Mouse (Mus musculus) right cerebral cortex, postnatal 25 days (tissue): ENCODE data around the gene Tmx1.

Source experiments
- DNase-seq: peaks from one replicate; pipeline ENCODE4 v3.0.0; 2022

The Tmx1 gene

DNA sequence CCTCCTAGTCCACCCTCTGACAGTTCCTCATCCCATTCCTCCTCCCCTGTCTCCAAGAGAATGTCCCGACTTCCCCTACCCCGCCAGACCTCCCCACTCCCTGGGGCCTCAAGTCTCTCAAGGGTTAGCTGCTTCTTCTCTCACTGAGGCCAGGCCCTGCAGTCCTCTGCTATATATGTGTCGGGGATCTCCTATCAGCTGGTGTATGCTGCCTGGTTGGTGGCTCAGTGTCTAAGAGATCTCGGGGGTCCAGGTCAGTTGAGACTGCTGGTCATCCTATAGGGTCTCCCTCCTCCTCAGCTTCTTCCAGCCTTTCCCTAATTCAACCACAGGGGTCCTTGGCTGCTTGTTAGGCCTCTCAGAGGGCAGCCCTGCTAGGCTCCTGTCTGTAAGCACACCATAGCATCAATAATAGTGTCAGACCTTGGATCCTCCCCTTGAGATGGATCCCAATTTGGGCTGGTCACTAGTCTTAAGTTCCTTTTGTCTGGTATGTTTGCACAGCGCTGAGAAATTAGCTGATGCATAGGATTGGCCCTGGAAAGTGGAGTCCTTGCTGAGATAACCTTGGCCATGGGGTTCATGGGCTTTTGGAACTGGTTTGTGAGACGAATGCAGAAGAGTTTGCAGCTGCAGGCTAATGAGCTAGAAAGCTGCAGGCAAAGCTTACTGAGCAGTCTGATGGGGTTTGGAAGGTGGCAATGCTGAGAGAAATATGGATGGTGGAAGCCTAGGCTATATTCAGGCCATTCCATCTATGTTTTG, 34.0 kb downstream of the Tmx1 start:
- no peak for DNase-seq

DNA sequence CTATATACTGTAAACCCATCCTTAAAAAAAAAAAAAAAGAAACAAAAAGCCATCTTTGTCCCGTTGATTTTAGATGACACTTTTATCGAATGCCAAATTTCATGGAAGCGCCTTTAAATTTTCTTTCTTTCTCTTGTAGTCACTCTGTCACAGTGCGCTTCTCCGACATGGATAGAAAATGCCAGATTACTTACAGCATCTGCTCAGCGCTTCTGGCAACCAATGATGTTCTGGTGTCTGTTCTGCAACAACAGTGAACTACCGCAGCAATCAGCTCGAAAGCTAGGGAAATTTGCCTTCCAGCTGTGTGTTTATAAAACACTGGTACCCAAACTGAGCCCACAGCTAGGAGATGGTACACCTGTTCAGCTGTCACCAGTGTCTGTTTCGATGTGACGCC, 39.5 kb downstream of the Tmx1 start:
- DNase-seq, result no peak

DNA sequence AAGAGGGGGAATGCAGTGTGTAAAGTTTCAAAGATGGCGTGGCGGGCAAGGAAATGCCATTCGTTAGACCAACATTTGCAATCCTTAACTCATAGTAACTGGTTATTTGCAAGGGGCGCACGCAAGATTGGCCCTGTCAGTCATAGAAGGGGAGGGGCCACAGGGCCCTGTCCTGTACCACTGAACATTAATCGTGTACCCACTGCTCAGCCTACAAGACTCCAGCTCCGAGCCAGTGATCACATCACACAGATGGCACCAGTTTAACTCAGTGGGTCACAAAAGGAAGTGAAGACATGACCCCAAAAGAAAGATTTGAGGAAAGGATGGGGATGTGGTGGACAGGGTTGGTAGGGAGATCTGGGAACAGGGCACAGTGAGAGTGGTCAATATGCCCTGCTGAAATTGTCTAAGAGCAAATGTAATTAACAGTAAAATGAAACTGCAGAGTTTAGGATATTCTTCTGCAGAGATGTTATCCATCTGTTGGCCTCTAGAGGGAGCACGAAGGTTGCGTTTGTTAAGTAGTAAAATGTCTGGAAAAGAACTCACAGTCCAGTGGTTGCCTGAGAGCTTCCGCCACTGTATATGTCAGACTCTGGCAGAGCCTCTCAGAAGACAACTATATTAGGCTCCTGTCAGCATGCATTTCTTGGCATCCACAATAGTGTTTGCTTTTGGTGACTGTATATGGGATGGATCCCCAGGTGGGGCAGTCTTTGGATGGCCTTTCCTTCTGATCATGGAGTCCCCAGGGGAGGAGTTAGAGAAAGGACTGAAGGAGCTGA, 41.8 kb downstream of the Tmx1 start:
- no peak for DNase-seq

DNA sequence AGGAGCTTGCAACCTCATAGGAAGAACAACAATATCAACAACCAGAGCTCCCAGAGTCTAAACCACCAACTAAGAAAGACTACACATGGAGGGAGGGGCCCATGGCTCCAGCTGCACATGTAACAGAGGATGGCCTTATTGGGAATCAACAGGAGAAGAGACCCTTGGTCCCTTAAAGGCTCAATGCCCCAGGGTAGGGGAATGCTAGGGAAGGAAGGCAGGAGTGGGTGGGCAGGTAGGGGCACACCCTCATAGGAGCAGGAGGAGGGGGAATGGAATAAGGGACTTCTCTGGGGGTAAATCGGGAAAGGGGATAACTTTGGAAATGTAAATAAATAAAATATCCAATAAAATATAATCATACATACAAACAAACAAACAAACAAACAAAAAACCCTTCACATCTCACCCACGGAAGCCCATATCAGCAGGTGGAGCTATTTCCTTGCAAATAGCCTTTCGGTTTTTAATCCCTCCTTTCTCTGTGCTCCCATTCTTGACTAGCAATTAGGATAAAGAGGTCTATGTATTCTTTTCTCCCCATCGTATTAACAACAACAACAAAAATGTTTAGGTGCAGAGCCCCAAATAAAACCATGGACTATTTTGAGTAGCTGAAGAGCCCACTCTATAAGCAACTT, 42.5 kb downstream of the Tmx1 start:
- no peak for DNase-seq

DNA sequence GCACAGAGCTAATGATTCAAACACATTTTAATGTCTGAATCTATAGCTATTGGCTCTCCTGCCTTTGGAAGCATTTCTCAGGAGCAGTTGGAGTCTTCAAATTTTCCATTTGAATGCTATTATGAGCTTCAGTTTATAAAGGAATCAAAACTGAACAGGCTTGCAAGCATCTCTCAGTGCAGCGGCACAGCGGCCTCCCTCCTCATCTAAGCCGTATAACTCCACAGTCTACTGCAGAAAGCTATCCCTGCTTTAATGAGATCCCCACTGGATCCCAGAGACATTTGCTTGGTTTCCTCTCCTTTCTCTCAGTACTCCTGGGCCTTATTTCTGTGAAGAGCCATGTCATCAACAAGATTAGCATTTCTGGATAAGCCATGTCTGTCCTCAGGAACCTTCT, 45.2 kb downstream of the Tmx1 start:
- DNase-seq, result no peak

DNA sequence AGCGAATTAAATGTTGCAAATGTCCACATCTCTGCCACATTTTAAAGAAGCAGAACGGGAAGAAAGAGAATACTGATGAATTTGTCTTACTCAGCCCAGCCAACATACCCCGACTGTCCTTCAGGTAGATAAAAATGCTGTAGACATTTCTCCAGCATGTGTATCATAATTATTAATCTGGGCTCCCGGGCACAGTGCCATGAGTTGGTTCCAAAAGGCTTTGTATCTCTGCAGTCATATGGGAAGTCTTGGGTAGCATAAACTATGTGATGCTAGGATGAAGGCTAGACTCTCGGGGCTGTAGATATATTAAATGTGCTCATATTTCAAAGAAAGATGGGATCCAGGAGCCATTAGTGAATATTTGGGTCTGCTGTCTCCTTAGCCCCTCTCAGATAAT, 53.1 kb downstream of the Tmx1 start:
- DNase-seq, result no peak

DNA sequence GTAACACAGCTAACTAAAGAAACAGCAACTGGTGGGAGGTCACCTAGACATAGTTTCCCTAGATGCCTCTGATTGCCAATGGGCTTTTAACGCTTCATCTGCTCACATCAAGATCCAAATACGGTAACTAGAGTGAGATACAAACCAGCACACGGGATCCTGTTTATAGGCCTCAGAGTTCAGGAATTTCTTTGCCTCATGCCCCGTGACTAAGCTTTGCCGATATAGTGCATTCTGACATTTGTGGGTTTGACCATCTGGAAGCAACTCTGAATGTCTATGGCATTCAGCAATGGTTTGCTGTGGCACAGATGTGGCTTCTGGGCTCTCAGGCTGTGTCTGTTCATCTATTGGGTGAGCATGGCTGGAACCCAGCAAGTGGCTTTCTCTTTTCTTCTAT, 59.1 kb downstream of the Tmx1 start:
- no peak for DNase-seq

DNA sequence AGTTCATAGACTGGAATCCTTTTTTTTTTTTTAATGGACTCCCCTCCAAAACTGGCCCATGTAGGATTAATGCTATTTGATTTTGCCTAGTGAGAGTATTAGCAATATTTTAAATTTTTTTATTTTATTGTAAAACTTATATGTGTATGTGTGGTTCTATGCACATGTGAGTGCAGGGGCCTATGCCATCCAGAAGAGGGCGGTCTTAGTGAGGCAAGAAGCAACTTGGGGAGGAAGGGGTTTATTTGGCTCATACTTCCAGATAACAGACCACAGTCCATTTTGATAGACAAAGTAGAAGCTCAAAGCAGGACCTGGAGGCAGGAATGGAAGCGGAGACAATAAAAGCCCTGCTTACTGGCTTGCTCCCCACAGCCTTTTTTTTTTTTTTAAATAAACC, 59.5 kb downstream of the Tmx1 start:
- no peak for DNase-seq
